Mouse (Mus musculus) cerebellum, adult 9-10 months (tissue): ENCODE results near the gene H2-D1.

Experiments used
- DNase-seq: peaks from one replicate; pipeline ENCODE4 v3.0.0; 2022

H2-D1 gene

DNA sequence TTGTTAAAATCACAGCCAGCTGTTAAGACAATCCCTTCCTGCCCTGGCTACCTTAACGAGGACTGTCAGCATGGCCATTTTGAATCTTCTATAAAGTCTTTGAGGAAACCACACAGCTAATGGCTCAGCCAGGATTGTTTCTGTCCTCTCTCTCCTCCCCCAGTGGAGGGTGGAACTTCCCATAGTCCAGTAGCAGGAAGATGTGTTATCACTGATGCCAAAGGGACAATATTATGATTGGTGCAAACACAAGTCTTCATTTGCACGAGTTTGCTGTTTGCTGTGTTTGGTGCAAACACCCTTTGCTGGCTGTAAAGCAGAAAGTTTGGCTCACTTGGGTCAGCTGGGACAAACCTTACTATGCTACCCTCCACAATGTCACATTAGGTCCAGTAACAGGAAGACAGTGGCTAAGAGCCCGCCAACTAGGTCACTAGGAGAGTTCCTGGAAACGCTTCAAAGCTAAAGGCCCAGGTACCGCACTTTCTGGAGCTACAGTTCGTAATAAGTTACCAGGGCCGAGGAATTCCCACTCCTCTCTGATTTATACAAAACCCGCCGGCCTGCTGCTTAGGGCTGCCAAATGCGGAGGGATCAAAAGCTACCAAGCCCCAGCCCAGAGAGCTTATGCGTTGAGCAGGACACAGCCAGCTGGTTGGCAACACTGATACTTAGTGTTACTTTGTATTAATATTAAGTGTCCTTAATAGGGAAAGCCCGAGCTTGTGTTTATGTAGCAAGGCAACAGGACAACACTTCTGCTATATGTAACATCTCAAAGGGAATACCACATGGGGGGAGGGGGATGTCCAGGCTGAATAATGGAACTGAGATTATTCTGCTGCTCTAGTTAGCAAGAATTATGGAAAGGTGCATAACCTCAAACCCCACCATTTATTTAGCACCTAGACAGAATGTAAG, 21.9 kb upstream of the H2-D1 start:
- no peak for DNase-seq

DNA sequence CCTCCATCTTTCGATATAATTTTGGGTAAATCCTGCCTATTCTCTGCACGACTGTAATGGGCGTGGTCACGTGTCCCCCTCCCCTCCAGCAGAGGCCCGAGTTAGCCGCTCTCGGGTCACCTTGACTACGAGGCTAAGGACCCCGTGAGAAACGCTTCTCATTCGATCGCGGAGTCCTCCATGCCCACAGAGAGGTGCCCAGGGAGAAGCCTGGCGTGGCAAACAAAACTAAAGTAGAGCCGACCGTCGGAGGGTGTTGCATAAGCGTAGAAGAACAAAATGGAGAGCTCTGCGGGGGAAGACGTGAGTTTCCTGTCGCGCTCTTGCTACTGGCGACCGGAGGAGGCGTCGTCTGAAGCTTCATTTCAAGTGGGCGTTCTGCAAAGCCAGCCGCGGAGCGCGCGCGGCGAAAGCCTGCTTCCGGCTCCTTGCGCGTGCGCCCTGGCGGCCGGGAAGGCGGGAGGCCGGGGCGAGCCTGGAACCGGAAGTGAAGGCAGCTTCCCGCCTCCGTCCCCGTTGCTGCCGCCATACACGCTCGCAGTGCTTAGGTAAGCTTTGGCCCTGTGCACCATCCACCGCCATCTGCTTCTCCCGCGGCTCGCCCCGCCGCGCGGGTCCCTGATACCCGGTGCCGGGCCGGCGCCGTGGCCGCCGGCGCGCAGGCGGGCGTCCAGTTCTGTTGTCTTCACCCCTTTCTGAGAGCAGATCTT, 21.1 kb upstream of the H2-D1 start, which contains the start of gene Ddx39b:
Gene Ddx39b, plus strand, starts transcription at position 442 of the 710 bp plus-strand sequence.
- DNase-seq, result peak; percentile 97

DNA sequence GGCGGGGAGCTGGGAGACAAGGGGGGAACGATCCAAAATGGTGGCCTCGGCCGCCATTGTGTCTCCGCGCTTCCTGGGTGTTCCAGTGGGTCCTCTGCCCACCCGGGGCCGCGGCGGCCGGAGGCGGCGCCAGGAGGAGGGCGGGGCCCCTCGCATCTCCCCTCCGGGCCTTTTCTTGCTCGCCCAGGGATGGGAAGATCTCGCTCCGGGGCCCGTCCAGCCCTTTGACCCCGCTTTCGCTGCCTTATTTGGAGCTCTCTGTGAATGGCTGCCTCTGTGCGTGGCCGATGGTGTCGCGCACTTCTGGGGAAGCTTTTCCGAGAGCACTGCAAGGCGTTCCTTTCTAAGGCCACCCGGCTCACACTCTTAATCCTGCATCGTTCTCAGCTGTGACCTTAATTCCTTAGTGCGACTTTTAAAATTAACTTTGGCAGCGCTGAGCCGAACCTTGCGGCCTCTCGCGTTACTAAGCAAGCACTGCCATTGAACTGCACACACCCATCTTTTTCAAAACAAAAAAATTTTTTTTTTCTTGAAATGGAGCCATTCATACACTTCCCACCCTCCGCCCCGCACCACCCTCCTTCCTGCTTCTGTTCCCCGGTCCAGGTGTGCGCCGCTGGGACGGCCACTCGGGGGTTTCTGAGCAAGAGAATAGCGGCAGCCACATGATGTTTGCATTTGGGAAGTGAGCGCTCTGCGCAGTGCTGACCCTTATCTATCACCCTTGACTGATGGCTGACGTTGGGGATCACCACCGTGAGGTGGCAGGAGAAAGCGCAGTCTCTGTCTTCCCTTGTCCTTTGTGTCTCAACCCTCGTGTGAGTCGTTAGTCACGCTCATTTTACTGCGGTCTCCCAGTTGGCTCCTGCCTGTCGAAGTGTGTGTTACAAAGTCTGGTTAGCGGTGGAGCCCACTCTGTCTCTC, 20.3 kb upstream of the H2-D1 start:
- DNase-seq, result peak; percentile 62

DNA sequence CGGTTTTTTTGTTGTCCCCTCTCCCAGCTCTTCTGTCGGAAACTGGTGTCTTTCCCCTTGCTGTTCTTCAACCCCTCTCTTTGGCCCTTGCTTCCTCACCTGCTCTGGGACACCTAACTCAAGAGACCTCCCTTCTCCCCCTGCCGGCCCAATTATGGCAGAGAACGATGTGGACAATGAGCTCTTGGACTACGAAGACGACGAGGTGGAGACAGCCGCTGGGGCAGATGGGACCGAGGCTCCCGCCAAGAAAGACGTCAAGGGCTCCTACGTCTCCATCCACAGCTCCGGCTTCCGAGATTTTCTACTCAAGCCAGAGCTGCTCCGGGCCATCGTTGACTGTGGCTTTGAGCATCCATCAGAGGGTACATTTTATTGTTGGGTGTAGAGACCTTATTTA, 19.4 kb upstream of the H2-D1 start:
- DNase-seq, result peak; percentile 70

DNA sequence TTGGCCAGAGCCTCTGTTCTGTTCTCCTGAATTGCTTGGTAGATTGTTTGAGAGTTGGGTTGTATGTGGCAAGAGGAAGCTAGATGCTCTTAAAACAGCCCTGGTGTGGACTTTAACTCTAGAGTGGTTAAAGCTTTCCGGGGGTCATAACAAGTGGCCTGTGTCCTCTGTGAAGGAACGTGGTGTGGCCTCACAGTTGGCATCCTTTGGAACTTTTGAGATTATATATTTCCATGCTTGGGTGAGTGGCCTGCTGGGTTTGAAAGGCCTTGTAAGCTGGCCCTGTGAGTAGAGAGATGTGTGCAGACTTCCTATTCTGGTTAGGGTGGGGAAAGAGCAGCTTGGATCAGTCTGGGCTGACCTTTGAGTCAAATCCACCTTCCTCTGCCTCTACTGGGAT, 17.5 kb upstream of the H2-D1 start:
- peak; percentile 26 for DNase-seq

DNA sequence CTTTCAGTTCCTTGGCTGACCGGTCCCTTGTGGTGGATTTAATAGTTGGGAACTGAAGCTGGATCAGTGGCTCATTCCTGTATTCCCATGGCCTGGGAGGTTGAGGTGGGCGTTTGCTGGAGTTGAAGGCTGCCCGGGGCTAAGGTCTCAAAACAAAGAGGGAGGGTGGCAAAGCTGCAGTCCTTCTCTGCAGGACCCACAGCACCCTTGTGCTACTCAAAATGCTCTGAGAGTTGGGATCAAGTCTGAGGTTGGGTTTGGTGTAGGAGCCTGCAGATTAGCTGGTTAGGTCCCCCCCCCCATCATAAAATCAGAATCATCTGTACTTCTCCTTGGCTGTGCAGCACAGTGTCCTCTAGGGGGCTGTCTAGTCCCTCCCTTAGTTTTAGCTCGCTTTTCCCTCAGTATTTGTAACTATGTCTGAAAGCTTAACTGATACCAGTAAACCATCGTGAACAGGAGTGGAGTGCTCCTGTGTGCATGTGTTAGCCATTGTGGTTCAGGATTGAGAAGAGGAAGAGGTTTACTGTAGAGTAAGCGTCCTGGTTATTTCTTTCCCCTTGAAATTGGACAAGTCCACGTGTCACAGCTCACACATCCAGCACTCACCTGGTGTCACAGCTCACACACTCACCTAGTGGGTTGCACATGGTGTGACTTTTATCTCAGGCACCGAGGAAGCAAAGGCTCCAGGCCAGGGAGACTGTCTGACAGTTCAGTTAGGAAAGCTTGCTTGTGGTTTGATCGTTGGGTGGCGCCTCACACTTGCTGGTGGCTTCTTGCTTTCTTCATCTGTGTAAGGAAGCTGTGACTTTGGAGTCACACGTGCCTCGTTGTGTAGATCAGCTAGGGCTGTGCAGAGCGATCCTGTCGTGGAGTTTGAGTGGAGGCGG, 16.6 kb upstream of the H2-D1 start:
- DNase-seq, result peak; percentile 50

DNA sequence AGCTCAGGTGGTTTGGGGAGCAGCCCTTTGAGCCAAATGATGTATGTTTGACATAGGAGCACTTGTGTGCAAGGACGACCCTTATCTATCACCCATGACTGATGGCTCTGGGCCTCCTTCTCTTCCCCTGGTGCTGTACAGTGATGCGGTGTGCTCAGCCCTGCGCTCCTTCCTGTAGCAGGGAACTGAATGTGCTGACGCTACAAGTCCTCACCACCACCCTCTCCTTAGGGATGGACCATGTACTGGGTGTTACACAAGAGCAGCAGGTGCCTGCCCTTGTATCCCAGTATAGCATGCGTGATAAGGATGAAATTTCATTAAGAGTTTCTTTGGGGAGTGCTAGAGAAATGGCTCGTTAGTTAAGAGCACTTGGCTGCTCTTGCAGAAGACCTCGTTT, 15.4 kb upstream of the H2-D1 start:
- peak; percentile 21 for DNase-seq

DNA sequence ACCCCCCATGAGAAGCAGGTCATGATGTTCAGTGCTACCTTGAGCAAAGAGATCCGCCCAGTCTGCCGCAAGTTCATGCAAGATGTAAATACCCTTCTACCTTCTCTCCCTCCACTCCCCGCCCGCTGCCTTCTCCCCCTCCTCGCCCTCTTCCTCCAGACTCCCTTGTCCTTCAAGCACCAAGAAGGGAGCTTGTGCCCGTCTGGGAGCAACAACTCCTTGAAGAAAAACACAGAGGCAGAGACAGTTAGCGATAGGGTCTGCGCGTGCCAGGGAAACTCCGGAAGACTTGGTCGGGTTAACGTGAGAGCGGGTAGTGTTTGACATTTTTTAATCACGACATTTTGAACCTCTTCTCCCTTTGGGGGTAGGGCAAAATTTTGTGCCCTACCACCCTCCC, 13.5 kb upstream of the H2-D1 start:
- peak; percentile 17 for DNase-seq

DNA sequence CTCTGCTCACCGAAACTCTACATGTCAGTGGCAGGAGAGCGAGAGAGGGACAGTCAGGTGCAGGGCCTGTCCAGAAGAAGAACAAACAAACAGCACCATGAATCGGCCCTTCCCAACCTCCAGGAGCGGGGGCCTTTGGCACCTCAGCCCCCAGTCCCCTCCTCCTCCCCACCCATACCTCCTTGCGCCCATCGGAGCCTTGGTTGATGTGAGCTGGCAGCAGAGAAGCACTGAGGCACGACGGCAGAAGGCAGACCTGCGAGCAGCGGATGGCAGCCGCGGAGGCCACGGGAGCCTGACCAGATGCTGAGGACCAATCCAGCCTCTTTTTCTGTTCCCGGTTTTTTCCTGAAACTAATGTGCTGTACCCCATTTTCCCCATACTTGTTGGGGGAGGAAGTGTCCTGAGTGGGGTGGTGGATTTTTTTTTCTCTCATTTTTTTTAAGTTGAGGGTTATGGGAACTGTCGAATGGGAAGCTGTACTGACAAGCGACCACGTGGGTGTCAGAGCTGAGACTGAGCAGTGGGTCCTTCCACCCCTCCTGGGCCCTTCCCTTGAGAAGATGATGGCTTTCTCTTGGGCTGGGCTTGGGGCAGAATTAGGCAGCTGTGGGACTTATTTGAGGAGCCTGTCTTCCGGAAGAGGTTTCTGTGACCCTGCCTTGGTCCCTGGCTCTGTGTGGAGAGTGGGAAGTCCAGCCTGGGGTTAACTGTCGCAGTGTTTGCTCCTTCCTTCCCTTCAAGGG, 12.9 kb upstream of the H2-D1 start:
- DNase-seq, result peak; percentile 18

DNA sequence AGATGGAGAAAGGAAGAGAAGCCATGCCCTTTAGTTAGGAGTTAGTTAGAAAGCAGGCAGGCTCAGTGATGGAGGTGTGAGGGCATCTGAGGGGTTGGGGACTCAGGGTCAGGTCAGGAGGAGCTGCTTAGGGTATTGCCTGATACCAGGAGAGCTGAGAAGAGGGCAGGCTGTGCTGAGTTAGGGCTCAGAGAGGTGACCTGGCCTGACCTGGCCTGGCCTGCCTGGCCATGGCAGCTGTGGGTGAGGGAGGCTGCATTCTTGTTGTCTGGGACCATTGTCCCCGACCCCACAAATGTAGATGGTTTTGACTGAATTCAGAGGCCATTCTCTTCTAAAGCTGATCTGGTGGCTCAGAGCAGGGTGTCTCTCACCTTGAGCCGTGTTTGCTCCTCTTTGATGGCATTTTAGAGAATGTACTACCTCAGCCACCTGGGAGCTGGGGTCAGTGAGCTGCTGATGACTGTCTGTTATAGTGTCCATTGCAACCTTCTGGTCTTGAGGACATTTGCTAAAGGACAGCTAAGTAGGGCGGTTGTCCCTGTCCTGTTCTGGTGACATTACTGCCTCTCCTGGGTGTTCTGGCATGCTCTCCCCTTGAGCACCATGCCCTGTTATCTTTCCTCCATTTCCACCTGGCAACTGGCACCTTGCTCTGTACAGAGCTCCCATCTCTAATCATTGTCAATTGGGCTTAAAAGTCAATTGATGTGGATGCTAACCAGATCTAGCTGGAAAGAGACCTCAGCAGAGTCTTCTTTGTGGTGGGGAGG, 12.0 kb upstream of the H2-D1 start:
- DNase-seq, result peak; percentile 19

DNA sequence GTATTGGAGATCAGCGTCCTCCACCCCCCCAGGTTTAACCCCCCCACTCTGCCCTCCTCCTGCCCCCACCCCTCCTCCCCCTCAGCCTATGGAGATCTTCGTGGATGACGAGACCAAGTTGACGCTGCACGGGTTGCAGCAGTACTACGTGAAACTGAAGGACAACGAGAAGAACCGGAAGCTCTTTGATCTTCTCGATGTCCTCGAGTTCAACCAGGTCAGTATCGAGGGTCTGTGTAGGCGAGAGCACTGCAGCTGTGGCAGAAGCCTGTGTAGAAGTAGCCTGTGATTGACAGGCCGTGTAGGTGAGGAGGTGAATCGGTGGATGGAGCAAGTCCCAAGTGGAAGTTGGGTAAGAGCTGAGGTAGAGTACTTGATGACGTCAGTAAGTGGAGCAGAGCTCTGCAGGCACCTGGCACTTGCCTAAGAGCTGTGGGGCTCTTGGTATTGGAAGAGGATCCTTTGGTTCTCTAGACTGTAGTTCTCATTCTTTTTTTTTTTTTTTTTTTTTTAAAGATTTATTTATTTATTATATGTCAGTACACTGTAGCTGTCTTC, 11.3 kb upstream of the H2-D1 start:
- peak; percentile 37 for DNase-seq

DNA sequence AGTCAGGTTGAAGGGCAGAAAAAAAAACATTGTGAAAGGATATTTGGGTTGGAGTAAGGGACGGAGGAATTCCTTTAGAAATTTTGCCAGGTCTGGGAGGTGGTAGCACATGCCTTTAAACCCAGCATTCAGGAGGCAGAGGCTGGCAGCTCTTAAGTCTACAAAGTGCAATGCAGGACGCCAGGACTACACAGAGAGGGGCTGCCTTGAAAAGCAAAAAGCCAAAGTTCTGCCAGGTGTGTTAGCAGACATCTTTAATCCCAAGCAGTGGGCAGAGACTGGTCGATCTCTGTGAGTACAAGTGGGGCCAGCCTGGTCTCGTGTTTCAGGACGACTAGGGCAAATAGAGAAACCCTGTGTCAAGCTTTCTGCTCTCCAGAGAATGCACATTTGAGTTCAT, 10.5 kb upstream of the H2-D1 start:
- peak; percentile 19 for DNase-seq

DNA sequence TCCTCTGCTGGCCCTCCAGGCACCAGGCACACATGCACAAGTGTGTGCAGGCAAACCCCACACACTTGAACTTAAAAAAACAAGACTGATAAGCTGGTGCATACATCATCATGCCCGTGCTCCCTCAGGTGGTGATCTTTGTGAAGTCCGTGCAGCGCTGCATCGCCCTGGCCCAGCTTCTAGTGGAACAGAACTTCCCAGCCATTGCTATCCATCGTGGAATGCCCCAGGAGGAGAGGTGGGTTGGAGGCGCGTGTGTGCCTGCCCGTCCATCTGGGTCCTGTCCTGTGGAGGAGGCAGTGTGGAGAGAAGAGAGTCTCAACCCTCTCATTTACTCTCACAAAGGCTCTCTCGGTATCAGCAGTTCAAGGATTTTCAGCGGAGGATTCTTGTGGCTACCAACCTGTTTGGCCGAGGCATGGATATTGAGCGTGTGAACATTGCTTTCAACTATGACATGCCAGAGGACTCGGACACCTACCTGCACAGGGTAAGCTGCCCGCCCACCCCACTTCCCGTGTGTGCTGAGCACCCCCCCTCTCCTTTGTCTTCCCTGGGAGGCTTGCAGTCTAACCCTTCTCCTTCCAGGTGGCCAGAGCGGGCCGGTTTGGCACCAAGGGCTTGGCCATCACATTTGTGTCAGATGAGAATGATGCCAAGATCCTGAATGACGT, 9.8 kb upstream of the H2-D1 start:
- peak; percentile 33 for DNase-seq

DNA sequence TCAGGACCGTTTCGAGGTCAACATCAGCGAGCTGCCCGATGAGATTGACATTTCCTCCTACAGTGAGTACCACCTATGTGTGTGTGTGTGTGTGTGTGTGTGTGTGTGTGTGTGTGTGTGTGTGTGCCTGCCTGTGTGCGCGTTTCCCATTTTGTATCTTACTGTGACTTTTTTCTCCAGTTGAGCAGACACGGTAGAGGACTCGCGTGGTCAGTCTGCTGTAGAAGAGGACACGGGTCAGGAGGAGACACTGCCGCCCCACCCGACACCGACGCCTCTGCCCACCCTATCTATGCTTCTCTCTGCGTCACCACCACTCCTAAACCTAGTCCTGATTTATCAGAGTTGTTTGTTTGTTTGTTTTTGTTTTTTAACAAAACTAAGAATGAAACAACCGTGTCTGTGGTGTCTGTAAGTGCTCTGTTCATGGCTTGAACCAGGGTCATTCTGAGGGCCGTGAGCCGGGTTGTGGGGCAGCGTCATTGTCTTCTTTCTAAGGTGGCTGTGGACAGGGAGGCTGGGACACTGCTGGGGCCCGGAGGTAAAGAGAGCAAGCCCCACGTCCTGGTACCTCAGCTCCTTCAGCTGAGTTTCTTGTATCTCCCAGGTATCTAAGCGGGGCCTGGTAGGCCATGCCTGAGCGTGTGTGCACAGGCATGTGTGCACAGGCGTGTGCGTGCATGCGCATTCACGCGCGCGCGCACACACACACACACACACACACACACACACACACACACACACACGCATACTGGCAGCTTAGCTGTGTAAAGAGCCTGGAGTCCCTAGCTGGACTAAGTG, 9.0 kb upstream of the H2-D1 start:
- DNase-seq, result peak; percentile 13

DNA sequence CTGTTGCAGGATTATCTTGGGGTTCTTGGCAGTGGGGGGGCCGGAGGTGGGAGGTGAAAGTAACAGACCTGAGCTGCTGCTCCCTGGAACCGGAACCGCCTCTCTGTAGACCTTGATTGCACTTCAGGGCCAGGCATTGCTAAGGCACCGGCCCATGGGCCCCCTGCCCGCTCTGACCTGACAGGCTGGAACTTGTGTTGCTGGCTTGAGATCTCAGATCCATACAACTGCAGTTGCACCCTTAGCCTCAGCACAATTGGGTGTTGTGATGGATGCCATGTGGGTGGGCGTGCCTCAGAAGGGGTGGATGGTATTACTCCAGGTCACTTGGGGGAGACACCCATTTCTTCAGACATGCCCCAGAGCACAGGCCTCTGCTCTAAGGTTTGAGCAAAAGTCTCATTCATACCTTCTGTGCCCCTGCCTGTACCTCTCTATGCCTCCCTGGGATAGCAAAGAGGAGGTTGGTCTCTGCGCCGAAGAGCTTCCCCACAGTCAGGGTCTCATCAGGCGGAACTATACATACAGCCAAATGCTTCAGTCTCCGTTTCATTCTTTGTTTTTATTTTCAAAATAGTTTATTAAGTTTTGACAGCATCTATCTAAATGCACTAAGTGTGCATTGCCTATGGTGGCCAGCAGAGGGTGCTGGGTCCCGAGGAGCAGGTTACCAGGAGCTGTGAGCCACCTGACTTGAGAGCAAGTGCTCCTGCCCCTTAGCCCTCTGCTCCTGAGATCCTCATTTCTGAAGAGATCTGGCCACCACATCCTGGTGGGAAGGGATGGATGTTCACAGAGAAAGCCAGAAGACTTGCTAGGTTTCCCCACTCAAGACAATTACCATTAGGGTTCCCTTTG, 8.1 kb upstream of the H2-D1 start:
- peak; percentile 71 for DNase-seq

DNA sequence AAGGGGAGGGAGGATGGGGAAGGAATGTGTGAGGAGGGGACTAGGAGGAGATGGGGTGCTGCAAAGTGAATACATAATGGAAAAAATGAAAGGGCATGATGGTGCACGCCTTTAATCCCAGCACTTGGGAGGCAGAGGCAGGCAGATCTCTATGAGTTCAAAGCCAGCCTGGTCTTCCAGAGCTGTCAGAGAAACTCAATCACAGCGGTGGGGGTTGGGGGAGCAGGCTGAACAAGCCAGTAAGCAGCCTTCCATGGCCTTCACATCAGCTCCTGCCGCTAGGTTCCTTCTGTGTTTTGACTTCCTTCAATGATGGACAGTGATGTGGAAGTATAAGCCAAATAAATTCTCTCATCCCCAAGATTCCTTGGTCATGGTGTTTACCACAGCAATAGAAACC, 7.2 kb upstream of the H2-D1 start:
- peak; percentile 38 for DNase-seq

DNA sequence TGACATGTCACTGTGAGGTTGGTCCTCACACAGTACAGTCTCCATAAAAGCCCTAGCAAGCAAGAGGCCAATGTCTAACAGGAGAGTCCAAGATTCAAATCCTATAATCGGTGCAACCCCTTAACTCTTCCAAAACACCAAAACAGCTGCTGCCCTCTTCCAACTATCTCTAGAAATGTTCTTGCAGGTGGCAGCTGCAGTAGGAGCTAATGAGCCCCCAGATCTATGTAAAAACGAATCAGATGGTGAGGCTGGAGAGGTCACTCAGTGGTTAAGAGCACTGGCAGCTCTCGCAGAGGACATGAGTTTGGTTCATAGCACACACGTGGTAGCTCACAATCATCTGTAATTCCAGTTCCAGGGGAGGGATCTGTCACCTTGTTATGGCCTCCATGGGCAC, 6.8 kb upstream of the H2-D1 start:
- DNase-seq, result no peak

DNA sequence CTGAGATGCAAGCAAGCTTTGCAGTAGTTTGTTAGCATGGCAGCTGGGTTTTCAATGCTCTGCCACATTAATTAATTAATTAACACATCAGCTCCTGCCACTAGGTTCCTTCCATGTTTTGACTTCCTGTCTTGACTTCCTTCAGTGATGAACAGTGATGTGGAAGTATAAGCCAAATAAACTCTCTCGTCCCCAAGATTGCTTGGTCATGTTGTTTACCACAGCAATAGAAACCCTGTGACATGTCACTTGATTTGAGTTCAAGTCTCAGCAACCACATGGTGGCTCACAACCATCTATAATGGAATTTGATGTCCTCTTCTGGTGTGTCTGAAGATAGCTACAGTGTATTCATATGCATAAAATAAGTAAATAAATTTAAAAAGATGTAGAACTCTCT, 5.2 kb upstream of the H2-D1 start:
- peak; percentile 21 for DNase-seq
